Mouse (Mus musculus) liver, embryonic 14.5 days (tissue): ENCODE data around the gene Dnah5. TPM values are rescaled to one million over a fixed set of nuclear protein-coding genes. Genes with fewer than 3 reads are reported as not detected.
"Not testable (repeated sequence)": the region's sequence is repeated elsewhere in the genome, so short reads cannot be mapped to it uniquely, and the experiment has no call there.

Experiments
- ATAC-seq: fragments of 200-750 bp; cut with Nextera tagmentation; 2 replicates; pipeline ENCODE4 v1.8.0; 2017; ENCODE audit warnings: moderate number of reproducible peaks, mild to moderate bottlenecking, moderate library complexity; ENCODE audit not compliant: insufficient read depth
- DNase-seq, 3 experiments: peaks; one replicate each; pipeline ENCODE4 v3.0.0-alpha.2; 2012 to 2013; ENCODE audit warnings: low read depth in 3 of 3, low spot score in 3 of 3
- H3K27ac ChIP-seq: fragments of 300-500 bp; sonication (generic); 2 replicates; pipeline ENCODE4 v1.5.1; 2014; ENCODE audit warnings: moderate library complexity, mild to moderate bottlenecking, control low read depth, inconsistent platforms
- H3K27me3 ChIP-seq: fragments of 300-500 bp; sonication (generic); 2 replicates; pipeline ENCODE4 v1.6.1; 2014; ENCODE audit warnings: mild to moderate bottlenecking, low read length, moderate library complexity; ENCODE audit not compliant: control insufficient read depth, insufficient read depth
- H3K36me3 ChIP-seq: fragments of 300-500 bp; sonication (generic); replicated peaks from 2 replicates; pipeline ENCODE4 v1.6.1; 2014; ENCODE audit warnings: low read depth; ENCODE audit not compliant: control insufficient read depth, insufficient read depth
- H3K4me1 ChIP-seq, 2 experiments: fragments of 200-500 bp in 1 of 2; fragments of 300-500 bp in 1 of 2; sonication (generic) in 1 of 2; replicated peaks; 2 replicates each; pipeline ENCODE4 v1.6.1; 2012 to 2014; ENCODE audit warnings: antibody characterized with exemption in 1 of 2, inconsistent platforms in 1 of 2, low read length in 1 of 2; ENCODE audit not compliant: control insufficient read depth in 2 of 2, insufficient read depth in 2 of 2
- H3K4me2 ChIP-seq: fragments of 300-500 bp; sonication (generic); 2 replicates; pipeline ENCODE4 v1.6.1; 2014; ENCODE audit warnings: low read depth, mild to moderate bottlenecking, control low read depth, moderate library complexity
- H3K4me3 ChIP-seq, 2 experiments: fragments of 200-500 bp in 1 of 2; fragments of 300-500 bp in 1 of 2; sonication (generic) in 1 of 2; 2 replicates each; pipeline ENCODE4 v1.5.1; 2012 to 2014; ENCODE audit warnings: low read depth in 2 of 2, low read length in 2 of 2, mild to moderate bottlenecking in 2 of 2, control low read depth in 1 of 2, inconsistent platforms in 1 of 2, moderate library complexity in 1 of 2; ENCODE audit not compliant: insufficient read depth in 1 of 2
- H3K9ac ChIP-seq: fragments of 300-500 bp; sonication (generic); replicated peaks from 2 replicates; pipeline ENCODE4 v1.6.1; 2014; ENCODE audit warnings: mild to moderate bottlenecking, control low read depth, moderate library complexity
- H3K9me3 ChIP-seq: fragments of 300-500 bp; sonication (generic); 2 replicates; pipeline ENCODE4 v1.6.1; 2016; ENCODE audit warnings: low read length, mixed read lengths; ENCODE audit not compliant: control insufficient read depth
- CTCF ChIP-seq: IDR thresholded peaks from 2 replicates; pipeline ENCODE4 v1.5.1; 2016; ENCODE audit warnings: antibody characterized with exemption, low read depth, control low read depth
- EP300 ChIP-seq: IDR thresholded peaks from 2 replicates; pipeline ENCODE4 v1.6.1; 2016; ENCODE audit warnings: antibody characterized with exemption, low read depth
- WGBS: fragments of 180-500 bp; shearing (Covaris S2); extraction: QIAGEN DNeasy Blood & Tissue Kit; methylation state at CpG from one replicate; pipeline ENCODE4 v1.1.7; 2014; ENCODE audit not compliant: insufficient replicate concordance; 5-methylcytosine and 5-hydroxymethylcytosine counted together
- polyA plus RNA-seq, 2 experiments: library from polyadenylated mRNA; depleted of rRNA in 1 of 2; stranded (reverse) in 1 of 2; unstranded in 1 of 2; fragments of >200 nt; fragmentation: Nextera tagmentation in 1 of 2; extraction: Ambion mirVana in 1 of 2; gene quantifications; 2 replicates each; pipeline versions ENCODE4 v1.2.1 to v1.2.3; 2012 to 2014

Dnah5 gene
- polyA plus RNA-seq, 2 experiments = under 0.01 TPM; not detected in 1

GRCm38 (mm10) chr15:28439702-28440101 lies 236.2 kb downstream of the Dnah5 start:
- Histone ChIP-seq H3K9me3 (no peaks in the 10 kb centered on the region), H3K4me2 (no peak overlapping the region), H3K9ac (no peak overlapping the region), H3K27ac (no peak overlapping the region), H3K36me3 (no peaks in the 10 kb centered on the region), H3K4me1 (no peaks in the 10 kb centered on the region), H3K27me3 (no peaks in the 10 kb centered on the region), H3K4me3 (no peak overlapping the region)
- ATAC-seq (no peak), DNase-seq (no peak)
- WGBS = 45% methylated on average over 4 of the region's 4 CpGs
- no peak for TF ChIP-seq EP300
- no peak for TF ChIP-seq CTCF

GRCm38 (mm10) chr15:28444494-28444893 lies 240.9 kb downstream of the Dnah5 start:
- no peak overlapping the region for H3K4me3 ChIP-seq
- no peaks in the 10 kb centered on the region for H3K36me3 ChIP-seq
- ATAC-seq = no peak
- no peaks in the 10 kb centered on the region for H3K9me3 ChIP-seq
- TF ChIP-seq CTCF (no peak), EP300 (no peak)
- WGBS = 72% methylated on average over 4 of the region's 4 CpGs
- H3K4me1 ChIP-seq = no peaks in the 10 kb centered on the region
- no peak overlapping the region for H3K9ac ChIP-seq
- no peak overlapping the region for H3K27ac ChIP-seq
- H3K27me3 ChIP-seq = no peaks in the 10 kb centered on the region
- no peak overlapping the region for H3K4me2 ChIP-seq
- DNase-seq = no peak

- H3K27me3 ChIP-seq, H3K36me3 ChIP-seq, H3K27ac ChIP-seq, H3K4me3 ChIP-seq, DNase-seq, H3K4me2 ChIP-seq, ATAC-seq, H3K9ac ChIP-seq, H3K4me1 ChIP-seq, H3K9me3 ChIP-seq: not testable (repeated sequence)
- 60% methylated on average over 2 of the region's 2 CpGs for WGBS
Measured at GRCm38 (mm10) chr15:28461091-28461778, 257.7 kb downstream of the Dnah5 start.

- Histone ChIP-seq H3K4me1 (no peaks in the 10 kb centered on the region), H3K4me3 (no peak overlapping the region), H3K36me3 (no peaks in the 10 kb centered on the region), H3K4me2 (no peak overlapping the region), H3K27ac (no peak overlapping the region), H3K27me3 (no peaks in the 10 kb centered on the region), H3K9ac (no peak overlapping the region), H3K9me3 (no peaks in the 10 kb centered on the region)
- TF ChIP-seq EP300 (no peak), CTCF (no peak)
- WGBS = 58% methylated on average over 3 of the region's 3 CpGs
- ATAC-seq = no peak
- no peak for DNase-seq
Measured at GRCm38 (mm10) chr15:28466591-28467247, 263.2 kb downstream of the Dnah5 start.

GRCm38 (mm10) chr15:28473749-28474390 lies 270.3 kb downstream of the Dnah5 start:
- no peaks in the 10 kb centered on the region for H3K27me3 ChIP-seq
- H3K4me3 ChIP-seq = no peak overlapping the region
- WGBS = 47% methylated on average over 6 of the region's 6 CpGs
- DNase-seq (no peak), ATAC-seq (no peak)
- H3K27ac ChIP-seq = no peak overlapping the region
- H3K4me1 ChIP-seq = no peaks in the 10 kb centered on the region
- H3K9ac ChIP-seq = no peak overlapping the region
- no peak overlapping the region for H3K4me2 ChIP-seq
- no peaks in the 10 kb centered on the region for H3K9me3 ChIP-seq
- no peaks in the 10 kb centered on the region for H3K36me3 ChIP-seq
- TF ChIP-seq CTCF = no peak
- TF ChIP-seq EP300 = no peak
